9 mouse cellular contexts compared by ENCODE assay signal in genomic region chr17:34795633-34796032, GRCm38 (mm10). TPM values are rescaled to one million over a fixed set of nuclear protein-coding genes. Genes with fewer than 3 reads are reported as not detected.
DNase-seq lines count a peak whose midpoint lies in the region; ATAC-seq lines count a peak whose summit lies in the region.
"Had no signal": no experiment of that assay in that cellular context is flagged by ENCODE, and none has a peak within 500 bp of the region (broad histone marks: within the 10 kb centered on the region; RNA-seq: fewer than 3 reads in every experiment).

No protein-coding gene starts in this region.

- peaks cover 8% of the 10 kb centered on the region for H3K9me3 ChIP-seq in heart, embryonic 12.5 days (replicated peaks)
- H3K9me3 ChIP-seq in heart, embryonic 14.5 days (ENCODE audit: control insufficient read depth, low read length), result peaks cover 4% of the 10 kb centered on the region; the same call in 1 of the 2 replicates
- H3K9me3 ChIP-seq: hindbrain, embryonic 15.5 days had no signal

- no peak for ATAC-seq in heart, embryonic 12.5 days (ENCODE audit: insufficient number of reproducible peaks, low FRiP score)
- peak; percentile 43; the same call in 1 of the 2 replicates for ATAC-seq in heart, embryonic 14.5 days (ENCODE audit: insufficient number of reproducible peaks, insufficient read depth, low FRiP score, low read depth)
- ATAC-seq in erythroid progenitor cell, adult 5-6 weeks (replicated peaks; ENCODE audit: low FRiP score, poor library complexity, severe bottlenecking), result no peak

- H3K4me3 ChIP-seq in heart, embryonic 12.5 days, result no peak overlapping the region
- no peak overlapping the region for H3K4me3 ChIP-seq in heart, embryonic 14.5 days (ENCODE audit: control insufficient read depth in 1 of 2, insufficient read depth in 1 of 2, low read depth in 1 of 2, low read length in 2 of 2)
- H3K4me3 ChIP-seq: hindbrain, embryonic 15.5 days had no signal

- no peaks in the 10 kb centered on the region for H3K4me1 ChIP-seq in heart, embryonic 12.5 days (replicated peaks)
- H3K4me1 ChIP-seq in heart, embryonic 14.5 days (ENCODE audit: control insufficient read depth in 2 of 2, insufficient read depth in 2 of 2, low read length in 2 of 2), result no peaks in the 10 kb centered on the region
- H3K4me1 ChIP-seq: hindbrain, embryonic 15.5 days had no signal

- WGBS in heart, embryonic 12.5 days, result 55% methylated on average over 9 of the region's 9 CpGs
- WGBS in heart, embryonic 14.5 days, result 53% methylated on average over 9 of the region's 9 CpGs

- no peak overlapping the region for H3K9ac ChIP-seq in heart, embryonic 12.5 days
- no peak overlapping the region for H3K9ac ChIP-seq in heart, embryonic 14.5 days (ENCODE audit: low read length)
- H3K9ac ChIP-seq: hindbrain, embryonic 15.5 days had no signal

- no peak overlapping the region for H3K27ac ChIP-seq in heart, embryonic 12.5 days (ENCODE audit: poor library complexity, severe bottlenecking)
- H3K27ac ChIP-seq in heart, embryonic 14.5 days (replicated peaks in 1 of 2; ENCODE audit: control insufficient read depth in 1 of 2, insufficient read depth in 1 of 2, low read depth in 2 of 2, low read length in 2 of 2), result no peak overlapping the region
- H3K27ac ChIP-seq: hindbrain, embryonic 15.5 days had no signal

- no peaks in the 10 kb centered on the region for H3K36me3 ChIP-seq in heart, embryonic 12.5 days
- no peaks in the 10 kb centered on the region for H3K36me3 ChIP-seq in heart, embryonic 14.5 days (ENCODE audit: control insufficient read depth, insufficient read depth, low read length)
- H3K36me3 ChIP-seq: hindbrain, embryonic 15.5 days had no signal

- H3K4me2 ChIP-seq in heart, embryonic 12.5 days, result no peak overlapping the region
- no peak overlapping the region for H3K4me2 ChIP-seq in heart, embryonic 14.5 days (ENCODE audit: low read length)
- H3K4me2 ChIP-seq: hindbrain, embryonic 15.5 days had no signal

- no peaks in the 10 kb centered on the region for H3K27me3 ChIP-seq in heart, embryonic 12.5 days (replicated peaks)
- no peaks in the 10 kb centered on the region for H3K27me3 ChIP-seq in heart, embryonic 14.5 days (ENCODE audit: control insufficient read depth, insufficient read depth, low read length)
- H3K27me3 ChIP-seq: hindbrain, embryonic 15.5 days had no signal

- peak; percentile 90 for DNase-seq in heart, adult 11 months
- DNase-seq in spleen, postnatal 4 days (ENCODE audit: low spot score in 2 of 2), result peak; percentile 24 to 77
- DNase-seq in spleen, adult 12 weeks (ENCODE audit: low spot score), result no peak
- peak; percentile 17 for DNase-seq in cerebellum, adult 11-12 months
- peak; percentile 68 for DNase-seq in lung, postnatal 14 days

RNA-seq across cellular contexts. Expression of gene Cyp21a1, which starts 8.7 kb away (rescaled TPM):
- 0.15 TPM in 1 of 2 replicates, not detected in the other for polyA plus RNA-seq in heart, embryonic 12.5 days (2016; fragmentation: Nextera tagmentation; extraction: Ambion mirVana)
- polyA plus RNA-seq in heart, embryonic 14.5 days (2014; fragmentation: Nextera tagmentation; extraction: Ambion mirVana), result not detected in 2 replicates
- not detected in 2 replicates for total RNA-seq in erythroid progenitor cell, adult 5-6 weeks (2015; ENCODE audit: low replicate concordance)
- not detected in 2 replicates for total RNA-seq in erythroid progenitor cell, adult 5-6 weeks (2017; ENCODE audit: low replicate concordance)
- polyA plus RNA-seq: hindbrain, embryonic 15.5 days had no signal

RNA-seq across cellular contexts. Expression of gene Stk19, which starts 41.1 kb away (rescaled TPM):
- polyA plus RNA-seq in heart, embryonic 12.5 days (2016; fragmentation: Nextera tagmentation; extraction: Ambion mirVana), result 18.2 and 19.6 TPM in 2 replicates
- polyA plus RNA-seq in heart, embryonic 14.5 days (2014; fragmentation: Nextera tagmentation; extraction: Ambion mirVana), result 17.1 and 18.4 TPM in 2 replicates
- total RNA-seq in erythroid progenitor cell, adult 5-6 weeks (2015; ENCODE audit: low replicate concordance), result 12.6 and 18.0 TPM in 2 replicates
- 20.5 and 22.2 TPM in 2 replicates for total RNA-seq in erythroid progenitor cell, adult 5-6 weeks (2017; ENCODE audit: low replicate concordance)

RNA-seq across cellular contexts. Expression of gene Dxo, which starts 41.2 kb away (rescaled TPM):
- polyA plus RNA-seq in heart, embryonic 12.5 days (2016; fragmentation: Nextera tagmentation; extraction: Ambion mirVana), result 37.2 and 39.9 TPM in 2 replicates
- 26.6 and 33.1 TPM in 2 replicates for polyA plus RNA-seq in heart, embryonic 14.5 days (2014; fragmentation: Nextera tagmentation; extraction: Ambion mirVana)
- total RNA-seq in erythroid progenitor cell, adult 5-6 weeks (2015; ENCODE audit: low replicate concordance), result 49.4 and 52.0 TPM in 2 replicates
- 13.4 and 26.7 TPM in 2 replicates for total RNA-seq in erythroid progenitor cell, adult 5-6 weeks (2017; ENCODE audit: low replicate concordance)

RNA-seq across cellular contexts. Expression of gene C4b, which starts 52.0 kb away (rescaled TPM):
- 0.15 TPM in 1 of 2 replicates, not detected in the other for polyA plus RNA-seq in heart, embryonic 12.5 days (2016; fragmentation: Nextera tagmentation; extraction: Ambion mirVana)
- 0.13 and 0.23 TPM in 2 replicates for polyA plus RNA-seq in heart, embryonic 14.5 days (2014; fragmentation: Nextera tagmentation; extraction: Ambion mirVana)
- total RNA-seq in erythroid progenitor cell, adult 5-6 weeks (2015; ENCODE audit: low replicate concordance), result 0.36 TPM in 1 of 2 replicates, not detected in the other
- total RNA-seq in erythroid progenitor cell, adult 5-6 weeks (2017; ENCODE audit: low replicate concordance), result under 0.01 and 2.1 TPM in 2 replicates

RNA-seq across cellular contexts. Expression of gene Skiv2l, which starts 54.4 kb away (rescaled TPM):
- polyA plus RNA-seq in heart, embryonic 12.5 days (2016; fragmentation: Nextera tagmentation; extraction: Ambion mirVana), result 35.3 and 39.5 TPM in 2 replicates
- 22.4 and 23.0 TPM in 2 replicates for polyA plus RNA-seq in heart, embryonic 14.5 days (2014; fragmentation: Nextera tagmentation; extraction: Ambion mirVana)
- 11.3 and 25.6 TPM in 2 replicates for total RNA-seq in erythroid progenitor cell, adult 5-6 weeks (2015; ENCODE audit: low replicate concordance)
- 48.5 and 60.0 TPM in 2 replicates for total RNA-seq in erythroid progenitor cell, adult 5-6 weeks (2017; ENCODE audit: low replicate concordance)
